In the genomic region with DNA sequence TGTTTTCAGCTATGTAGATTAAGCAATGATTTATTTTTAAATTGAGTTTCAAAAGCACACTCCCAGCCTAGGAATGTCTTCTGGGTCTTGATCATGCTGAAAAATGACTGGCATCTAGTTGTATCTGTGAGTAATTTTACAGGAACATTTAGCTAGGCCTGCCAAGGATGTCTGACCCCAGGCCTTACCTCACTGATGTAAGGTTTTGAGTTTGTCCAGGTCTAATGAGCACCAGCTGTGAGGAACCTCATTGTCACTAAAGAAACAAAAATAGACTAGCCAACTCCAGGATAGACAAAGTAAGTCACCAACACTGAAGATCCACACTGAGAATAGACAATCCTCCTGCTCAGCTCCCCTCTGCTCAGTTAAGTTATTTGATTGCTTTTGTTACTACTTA, we compare ENCODE assay signal across 12 mouse cellular contexts.
"Had no signal": no experiment of that assay in that cellular context is flagged by ENCODE, and none has a peak within 500 bp of the region (broad histone marks: within the 10 kb centered on the region; RNA-seq: fewer than 3 reads in every experiment).

No protein-coding gene starts in this region.

- H3K36me3 ChIP-seq: kidney, embryonic 15.5 days; limb, embryonic 10.5 days; liver, embryonic 12.5 days; lung, embryonic 15.5 days; midbrain, embryonic 15.5 days; neural tube, embryonic 12.5 days; stomach, embryonic 15.5 days had no signal

- H3K4me2 ChIP-seq: kidney, embryonic 15.5 days; liver, embryonic 12.5 days; lung, embryonic 15.5 days; midbrain, embryonic 15.5 days; neural tube, embryonic 12.5 days; stomach, embryonic 15.5 days had no signal

- H3K4me1 ChIP-seq: kidney, embryonic 15.5 days; limb, embryonic 10.5 days; liver, embryonic 12.5 days; lung, embryonic 15.5 days; midbrain, embryonic 15.5 days; neural tube, embryonic 12.5 days; stomach, embryonic 15.5 days had no signal

- DNase-seq: kidney, adult 2 months; kidney, postnatal 14 days; right cerebral cortex, postnatal 4 days; thymus, adult 2 months; thymus, postnatal 25 days had no signal

- H3K9ac ChIP-seq: kidney, embryonic 15.5 days; liver, embryonic 12.5 days; lung, embryonic 15.5 days; midbrain, embryonic 15.5 days; neural tube, embryonic 12.5 days; stomach, embryonic 15.5 days had no signal

- ATAC-seq: liver, embryonic 12.5 days; midbrain, embryonic 15.5 days had no signal

- H3K27me3 ChIP-seq: kidney, embryonic 15.5 days; liver, embryonic 12.5 days; lung, embryonic 15.5 days; midbrain, embryonic 15.5 days; neural tube, embryonic 12.5 days; stomach, embryonic 15.5 days had no signal

- H3K4me3 ChIP-seq: kidney, embryonic 15.5 days; limb, embryonic 10.5 days; liver, embryonic 12.5 days; lung, embryonic 15.5 days; midbrain, embryonic 15.5 days; neural tube, embryonic 12.5 days; stomach, embryonic 15.5 days had no signal

- H3K27ac ChIP-seq: kidney, embryonic 15.5 days; limb, embryonic 10.5 days; liver, embryonic 12.5 days; lung, embryonic 15.5 days; midbrain, embryonic 15.5 days; neural tube, embryonic 12.5 days; stomach, embryonic 15.5 days had no signal

- H3K9me3 ChIP-seq: kidney, embryonic 15.5 days; limb, embryonic 10.5 days; liver, embryonic 12.5 days; lung, embryonic 15.5 days; midbrain, embryonic 15.5 days; neural tube, embryonic 12.5 days; stomach, embryonic 15.5 days had no signal
